Mouse (Mus musculus): ENCODE data around the gene Rfx4. TPM values are rescaled to one million over a fixed set of nuclear protein-coding genes. Genes with fewer than 3 reads are reported as not detected.

Gene Rfx4
- polyA plus RNA-seq, 1 experiment from 2014 or later, result 21.8 TPM

GRCm38 (mm10) chr10:84801521-84801920, 45.7 kb downstream of the Rfx4 start:
- H3K27me3 ChIP-seq, result no peaks in the 10 kb centered on the region
- H3K4me1 ChIP-seq (replicated peaks), result peaks cover 20% of the 10 kb centered on the region
- H3K4me2 ChIP-seq, result no peak overlapping the region
- no peak overlapping the region for H3K27ac ChIP-seq (replicated peaks)
- H3K9ac ChIP-seq, result no peak overlapping the region
- H3K9me3 ChIP-seq, result no peaks in the 10 kb centered on the region
- WGBS, result 91% methylated on average over 6 of the region's 6 CpGs
- ATAC-seq (ENCODE audit: low read depth), result no peak
- H3K4me3 ChIP-seq, result no peak overlapping the region
- no peaks in the 10 kb centered on the region for H3K36me3 ChIP-seq

- Histone ChIP-seq H3K4me1 (replicated peaks) (peaks cover 20% of the 10 kb centered on the region), H3K27me3 (no peaks in the 10 kb centered on the region), H3K4me3 (no peak overlapping the region), H3K9ac (no peak overlapping the region), H3K4me2 (no peak overlapping the region), H3K9me3 (no peaks in the 10 kb centered on the region), H3K27ac (replicated peaks) (0 out of 2 replicates have a peak overlapping the region, but pooled peaks have one; percentile 33), H3K36me3 (no peaks in the 10 kb centered on the region)
- 41% methylated on average over 13 of the region's 13 CpGs for WGBS
- peak; percentile 60 for ATAC-seq (ENCODE audit: low read depth)
Observed at GRCm38 (mm10) chr10:84803216-84803844, 47.5 kb downstream of the Rfx4 start.

GRCm38 (mm10) chr10:84805576-84805975, 49.7 kb downstream of the Rfx4 start:
- WGBS, result 81% methylated on average over 3 of the region's 3 CpGs
- no peaks in the 10 kb centered on the region for H3K27me3 ChIP-seq
- ATAC-seq (ENCODE audit: low read depth), result no peak

GRCm38 (mm10) chr10:84807206-84807605, 51.3 kb downstream of the Rfx4 start:
- H3K27ac ChIP-seq (replicated peaks), result no peak overlapping the region
- no peak overlapping the region for H3K4me2 ChIP-seq
- H3K9me3 ChIP-seq, result no peaks in the 10 kb centered on the region
- no peaks in the 10 kb centered on the region for H3K27me3 ChIP-seq
- ATAC-seq (ENCODE audit: low read depth), result no peak
- no peak overlapping the region for H3K9ac ChIP-seq
- no peaks in the 10 kb centered on the region for H3K36me3 ChIP-seq
- H3K4me3 ChIP-seq, result no peak overlapping the region
- peaks cover 24% of the 10 kb centered on the region for H3K4me1 ChIP-seq (replicated peaks)
- 64% methylated on average over 9 of the region's 9 CpGs for WGBS

More at GRCm38 (mm10) chr10:84805576-84805975, 49.7 kb downstream of the Rfx4 start:
- H3K4me1 ChIP-seq (replicated peaks), result peaks cover 23% of the 10 kb centered on the region
- no peaks in the 10 kb centered on the region for H3K9me3 ChIP-seq
- H3K9ac ChIP-seq, result no peak overlapping the region
- H3K4me2 ChIP-seq, result no peak overlapping the region
- no peak overlapping the region for H3K27ac ChIP-seq (replicated peaks)
- no peaks in the 10 kb centered on the region for H3K36me3 ChIP-seq
- H3K4me3 ChIP-seq, result no peak overlapping the region

GRCm38 (mm10) chr10:84810030-84810849, 54.4 kb downstream of the Rfx4 start:
- H3K27me3 ChIP-seq, result no peaks in the 10 kb centered on the region
- no peak overlapping the region for H3K4me2 ChIP-seq
- no peaks in the 10 kb centered on the region for H3K9me3 ChIP-seq
- H3K27ac ChIP-seq (replicated peaks), result 0 out of 2 replicates have a peak overlapping the region, but pooled peaks have one; percentile 4
- H3K9ac ChIP-seq, result no peak overlapping the region
- H3K4me1 ChIP-seq (replicated peaks), result peaks cover 4% of the 10 kb centered on the region; the same call in 1 of the 2 replicates
- H3K4me3 ChIP-seq, result no peak overlapping the region
- WGBS, result 72% methylated on average over 8 of the region's 8 CpGs
- ATAC-seq (ENCODE audit: low read depth), result no peak
- H3K36me3 ChIP-seq, result no peaks in the 10 kb centered on the region

- Histone ChIP-seq H3K36me3 (no peaks in the 10 kb centered on the region), H3K4me3 (no peak overlapping the region), H3K4me2 (no peak overlapping the region), H3K9ac (no peak overlapping the region), H3K27ac (replicated peaks) (no peak overlapping the region), H3K9me3 (no peaks in the 10 kb centered on the region), H3K4me1 (replicated peaks) (peaks cover 4% of the 10 kb centered on the region; the same call in 1 of the 2 replicates), H3K27me3 (no peaks in the 10 kb centered on the region)
- ATAC-seq (ENCODE audit: low read depth), result no peak
- WGBS, result 90% methylated on average over 11 of the region's 11 CpGs
Observed at GRCm38 (mm10) chr10:84811171-84811912, 55.5 kb downstream of the Rfx4 start.

- Histone ChIP-seq H3K27ac (replicated peaks) (no peak overlapping the region), H3K4me3 (no peak overlapping the region), H3K4me1 (replicated peaks) (peaks cover 4% of the 10 kb centered on the region; the same call in 1 of the 2 replicates), H3K4me2 (no peak overlapping the region), H3K36me3 (no peaks in the 10 kb centered on the region), H3K9me3 (no peaks in the 10 kb centered on the region), H3K27me3 (no peaks in the 10 kb centered on the region), H3K9ac (no peak overlapping the region)
- ATAC-seq (ENCODE audit: low read depth), result no peak
- 68% methylated on average over 2 of the region's 2 CpGs for WGBS
Observed at GRCm38 (mm10) chr10:84811913-84812295, 56.0 kb downstream of the Rfx4 start.

- Histone ChIP-seq H3K9ac (no peak overlapping the region), H3K27ac (replicated peaks) (no peak overlapping the region), H3K9me3 (no peaks in the 10 kb centered on the region), H3K27me3 (no peaks in the 10 kb centered on the region), H3K4me1 (replicated peaks) (peaks cover 11% of the 10 kb centered on the region), H3K4me3 (no peak overlapping the region), H3K4me2 (no peak overlapping the region), H3K36me3 (no peaks in the 10 kb centered on the region)
- ATAC-seq (ENCODE audit: low read depth), result no peak
- WGBS, result 71% methylated on average over 4 of the region's 4 CpGs
Observed at GRCm38 (mm10) chr10:84815676-84816436, 60.0 kb downstream of the Rfx4 start.

- WGBS, result 89% methylated on average over 7 of the region's 7 CpGs
- no peak for ATAC-seq (ENCODE audit: low read depth)
Observed at GRCm38 (mm10) chr10:84817086-84817869, 61.4 kb downstream of the Rfx4 start.

GRCm38 (mm10) chr10:84819669-84820068, 63.8 kb downstream of the Rfx4 start:
- WGBS, result 53% methylated on average over 6 of the region's 6 CpGs
- H3K9me3 ChIP-seq, result no peaks in the 10 kb centered on the region
- no peak for ATAC-seq (ENCODE audit: low read depth)
- no peak overlapping the region for H3K27ac ChIP-seq (replicated peaks)
- no peaks in the 10 kb centered on the region for H3K36me3 ChIP-seq
- peaks cover 30% of the 10 kb centered on the region for H3K4me1 ChIP-seq (replicated peaks)
- H3K4me3 ChIP-seq, result no peak overlapping the region
- no peak overlapping the region for H3K9ac ChIP-seq
- no peak overlapping the region for H3K4me2 ChIP-seq
- H3K27me3 ChIP-seq, result no peaks in the 10 kb centered on the region

More at GRCm38 (mm10) chr10:84817086-84817869, 61.4 kb downstream of the Rfx4 start:
- Histone ChIP-seq H3K27ac (replicated peaks) (no peak overlapping the region), H3K9me3 (no peaks in the 10 kb centered on the region), H3K27me3 (no peaks in the 10 kb centered on the region), H3K36me3 (no peaks in the 10 kb centered on the region), H3K4me2 (no peak overlapping the region), H3K4me1 (replicated peaks) (peaks cover 12% of the 10 kb centered on the region), H3K9ac (no peak overlapping the region), H3K4me3 (no peak overlapping the region)

GRCm38 (mm10) chr10:84820230-84820629, 64.4 kb downstream of the Rfx4 start:
- Histone ChIP-seq H3K4me3 (no peak overlapping the region), H3K9ac (no peak overlapping the region), H3K27me3 (no peaks in the 10 kb centered on the region), H3K9me3 (no peaks in the 10 kb centered on the region), H3K4me1 (replicated peaks) (peaks cover 30% of the 10 kb centered on the region), H3K4me2 (no peak overlapping the region), H3K27ac (replicated peaks) (no peak overlapping the region), H3K36me3 (no peaks in the 10 kb centered on the region)
- no peak for ATAC-seq (ENCODE audit: low read depth)
- WGBS, result 72% methylated on average over 3 of the region's 3 CpGs
